Mouse (Mus musculus) C2C12 (cell line): ENCODE measurements around the gene Usp46. TPM values are rescaled to one million over a fixed set of nuclear protein-coding genes. Genes with fewer than 3 reads are reported as not detected.

Source experiments
- H3K27me3 ChIP-seq: one replicate; pipeline ENCODE4 v1.6.1; 2011; ENCODE audit not compliant: control insufficient read depth, insufficient read depth, insufficient read length
- H3K36me3 ChIP-seq: one replicate; pipeline ENCODE4 v1.6.1; 2011; ENCODE audit not compliant: control insufficient read depth, insufficient read depth
- H3K4me3 ChIP-seq: one replicate; pipeline ENCODE4 v1.5.1; 2011; ENCODE audit warnings: mild to moderate bottlenecking, control low read depth; ENCODE audit not compliant: poor library complexity, insufficient read depth, severe bottlenecking
- H3K79me2 ChIP-seq: one replicate; pipeline ENCODE4 v1.6.1; 2011; ENCODE audit not compliant: control insufficient read depth, insufficient read depth
- H3K79me3 ChIP-seq: one replicate; pipeline ENCODE4 v1.6.1; 2011; ENCODE audit warnings: low read depth, control low read depth
- H3ac ChIP-seq: one replicate; pipeline ENCODE3; 2011; ENCODE audit warnings: low read depth; ENCODE audit not compliant: control insufficient read depth, insufficient read length
- CEBPB ChIP-seq: IDR thresholded peaks from one replicate; pipeline ENCODE4 v1.6.1; 2011; ENCODE audit warnings: low read depth, mild to moderate bottlenecking, control low read depth, moderate library complexity
- CTCF ChIP-seq: IDR thresholded peaks from one replicate; pipeline ENCODE4 v1.5.1; 2011; ENCODE audit not compliant: control insufficient read depth, insufficient read depth, insufficient read length
- FOSL1 ChIP-seq: IDR thresholded peaks from one replicate; pipeline ENCODE4 v1.8.0; 2011; ENCODE audit warnings: mild to moderate bottlenecking, low read length; ENCODE audit not compliant: poor library complexity, insufficient read depth, severe bottlenecking
- MAX ChIP-seq: IDR thresholded peaks from one replicate; pipeline ENCODE4 v1.6.1; 2011; ENCODE audit warnings: mild to moderate bottlenecking, control low read depth
- MYOD1 ChIP-seq: IDR thresholded peaks from one replicate; pipeline ENCODE4 v1.6.1; 2011; ENCODE audit warnings: low read depth; ENCODE audit not compliant: control insufficient read depth, insufficient read length
- MYOG ChIP-seq: IDR thresholded peaks from one replicate; pipeline ENCODE4 v1.6.1; 2011; ENCODE audit not compliant: control insufficient read depth, insufficient read length; ENCODE audit errors: extremely low read depth
- USF1 ChIP-seq: IDR thresholded peaks from one replicate; pipeline ENCODE4 v1.6.1; 2011; ENCODE audit warnings: low read depth, mild to moderate bottlenecking, control low read depth, moderate library complexity
- polyA plus RNA-seq: library from polyadenylated mRNA; unstranded; fragments of >200 nt; fragmentation: generic; extraction: Trizol; gene quantifications from one replicate; pipeline ENCODE4 v1.2.1, GENCODE M21; 2012; ENCODE audit warnings: missing spikeins

Gene Usp46
- polyA plus RNA-seq, 1 experiment = 6.7 TPM

- Histone ChIP-seq H3K79me2 (peaks cover 32% of the 10 kb centered on the region), H3K79me3 (peaks cover 19% of the 10 kb centered on the region), H3K27me3 (no peaks in the 10 kb centered on the region), H3K36me3 (peaks cover 49% of the 10 kb centered on the region), H3K4me3 (no peak overlapping the region), H3ac (no peak overlapping the region)
- no peak for TF ChIP-seq MYOD1
- TF ChIP-seq USF1 = no peak
- TF ChIP-seq FOSL1 = no peak
- TF ChIP-seq CEBPB = no peak
- no peak for TF ChIP-seq MAX
These were observed 29.1 kb upstream of the Usp46 start for GRCm38 (mm10) chr5:74097116-74097853.

GRCm38 (mm10) chr5:74096060-74096459 lies 27.8 kb upstream of the Usp46 start:
- H3ac ChIP-seq = no peak overlapping the region
- peaks cover 32% of the 10 kb centered on the region for H3K79me2 ChIP-seq
- TF ChIP-seq MAX (no peak), FOSL1 (no peak), CEBPB (no peak), MYOD1 (no peak), MYOG (no peak), CTCF (no peak), USF1 (no peak)
- H3K4me3 ChIP-seq = no peak overlapping the region
- peaks cover 49% of the 10 kb centered on the region for H3K36me3 ChIP-seq
- H3K27me3 ChIP-seq = no peaks in the 10 kb centered on the region
- peaks cover 19% of the 10 kb centered on the region for H3K79me3 ChIP-seq

DNA sequence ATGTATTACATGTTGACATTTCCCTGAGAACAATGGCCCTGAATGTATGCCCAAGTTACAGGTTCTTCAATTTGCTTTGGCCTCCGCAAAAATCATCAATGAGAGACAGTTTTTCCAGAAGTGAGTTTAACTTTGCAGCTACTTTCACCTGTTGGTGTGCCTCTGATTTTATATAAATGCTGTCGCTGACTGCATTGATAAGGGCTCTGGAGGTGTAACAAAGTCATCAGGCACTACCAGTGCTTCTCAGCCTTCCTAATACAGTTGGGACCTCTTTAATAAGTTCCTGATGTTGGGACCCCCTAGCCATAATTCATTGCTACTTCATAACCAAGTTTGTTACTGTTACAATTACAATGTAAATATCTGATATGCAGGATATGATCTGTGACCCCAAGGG lies 27.4 kb upstream of the Usp46 start:
- H3K27me3 ChIP-seq = no peaks in the 10 kb centered on the region
- no peak for TF ChIP-seq CEBPB
- TF ChIP-seq USF1 = no peak
- TF ChIP-seq FOSL1 = no peak
- no peak for TF ChIP-seq MYOD1
- TF ChIP-seq MYOG = no peak
- TF ChIP-seq CTCF = no peak
- no peak for TF ChIP-seq MAX
- no peak overlapping the region for H3ac ChIP-seq
- no peak overlapping the region for H3K4me3 ChIP-seq
- H3K79me3 ChIP-seq = peaks cover 19% of the 10 kb centered on the region
- H3K79me2 ChIP-seq = peaks cover 32% of the 10 kb centered on the region
- peaks cover 49% of the 10 kb centered on the region for H3K36me3 ChIP-seq

- Histone ChIP-seq H3K4me3 (peak overlapping the region; percentile 78), H3K79me2 (peaks cover 32% of the 10 kb centered on the region), H3K36me3 (peaks cover 49% of the 10 kb centered on the region), H3K79me3 (peaks cover 19% of the 10 kb centered on the region), H3K27me3 (no peaks in the 10 kb centered on the region), H3ac (no peak overlapping the region)
- TF ChIP-seq FOSL1 (no peak), MYOG (no peak), CTCF (no peak), MYOD1 (no peak), USF1 (no peak), CEBPB (no peak), MAX (no peak)
These were observed 26.7 kb upstream of the Usp46 start for GRCm38 (mm10) chr5:74094841-74095437.

DNA sequence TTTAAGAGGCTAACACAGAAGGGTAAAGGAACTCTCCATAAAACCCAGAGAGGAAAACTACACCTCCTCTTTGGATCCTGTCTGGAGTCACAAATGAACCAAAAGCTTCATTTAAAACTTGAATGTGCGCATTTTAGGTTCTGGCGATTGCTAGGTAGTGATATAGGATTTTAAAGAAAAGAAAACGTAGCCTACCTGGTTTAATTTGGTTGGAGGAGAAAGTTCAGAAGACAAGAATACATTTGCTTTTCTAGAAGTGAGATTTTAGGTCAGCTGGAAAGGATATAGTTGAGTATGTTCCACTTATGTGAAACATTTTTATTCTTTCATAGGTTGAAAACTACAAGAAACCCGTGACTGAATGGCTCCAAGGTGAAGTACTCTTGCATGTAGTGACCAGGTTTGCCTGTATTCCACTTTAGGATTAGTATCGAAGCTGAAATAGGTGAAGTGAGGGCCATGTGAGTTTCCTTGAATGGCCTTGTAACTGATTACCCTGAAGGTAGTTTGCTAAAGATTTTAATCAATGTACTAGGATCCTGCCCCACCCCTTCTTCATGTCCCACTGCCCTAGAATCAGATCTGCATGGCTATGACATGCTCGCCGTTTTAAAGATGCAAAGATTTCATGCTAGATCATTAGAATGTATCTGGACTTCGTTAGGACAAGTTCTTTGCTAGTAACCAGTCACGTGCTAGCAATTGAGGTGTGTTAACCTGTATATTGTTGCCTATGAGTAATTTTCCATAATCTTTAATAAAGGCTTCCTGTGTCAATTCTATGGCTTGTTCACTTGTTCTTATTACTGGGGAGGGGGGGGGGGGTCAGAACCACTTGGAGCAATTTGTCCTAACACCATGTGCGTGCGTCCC lies 25.6 kb upstream of the Usp46 start:
- no peaks in the 10 kb centered on the region for H3K27me3 ChIP-seq
- H3K79me2 ChIP-seq = peaks cover 32% of the 10 kb centered on the region
- H3K36me3 ChIP-seq = peaks cover 44% of the 10 kb centered on the region
- peak overlapping the region; percentile 78 for H3K4me3 ChIP-seq
- H3ac ChIP-seq = peak overlapping the region; percentile 87
- TF ChIP-seq CEBPB (no peak), FOSL1 (no peak), CTCF (no peak), MYOG (no peak), USF1 (peak; percentile 9), MYOD1 (no peak), MAX (no peak)
- peaks cover 19% of the 10 kb centered on the region for H3K79me3 ChIP-seq
